Mouse (Mus musculus) limb, embryonic 12.5 days (tissue): ENCODE measurements around the gene Rps16. TPM values are rescaled to one million over a fixed set of nuclear protein-coding genes. Genes with fewer than 3 reads are reported as not detected.
A peak's percentile ranks its signal among the peaks of the same experiment; 100 is the strongest.

Experiments used
- ATAC-seq: fragments of 200-750 bp; cut with Nextera tagmentation; 2 replicates; pipeline ENCODE4 v1.8.0; 2017; ENCODE audit warnings: low read depth, moderate TSS enrichment; ENCODE audit not compliant: insufficient number of reproducible peaks, insufficient read depth, low FRiP score, low TSS enrichment
- H3K27ac ChIP-seq: fragments of 300-500 bp; sonication (generic); 2 replicates; pipeline ENCODE4 v1.5.1; 2016; ENCODE audit warnings: mild to moderate bottlenecking, moderate library complexity
- H3K27me3 ChIP-seq: fragments of 300-500 bp; sonication (generic); 2 replicates; pipeline ENCODE4 v1.6.1; 2016; ENCODE audit warnings: mild to moderate bottlenecking, moderate library complexity
- H3K36me3 ChIP-seq: fragments of 300-500 bp; sonication (generic); 2 replicates; pipeline ENCODE4 v1.6.1; 2016; ENCODE audit warnings: mild to moderate bottlenecking, moderate library complexity
- H3K4me1 ChIP-seq: fragments of 300-500 bp; sonication (generic); replicated peaks from 2 replicates; pipeline ENCODE4 v1.6.1; 2016
- H3K4me2 ChIP-seq: fragments of 300-500 bp; sonication (generic); 2 replicates; pipeline ENCODE4 v1.6.1; 2016; ENCODE audit warnings: mild to moderate bottlenecking, moderate library complexity
- H3K4me3 ChIP-seq: fragments of 300-500 bp; sonication (generic); replicated peaks from 2 replicates; pipeline ENCODE4 v1.5.1; 2016; ENCODE audit warnings: mild to moderate bottlenecking
- H3K9ac ChIP-seq: fragments of 300-500 bp; sonication (generic); replicated peaks from 2 replicates; pipeline ENCODE4 v1.6.1; 2016; ENCODE audit warnings: mild to moderate bottlenecking, moderate library complexity
- H3K9me3 ChIP-seq: fragments of 300-500 bp; sonication (generic); 2 replicates; pipeline ENCODE4 v1.6.1; 2016; ENCODE audit warnings: mild to moderate bottlenecking, moderate library complexity
- WGBS: fragments of 180-500 bp; shearing (Covaris S2); methylation state at CpG from one replicate; pipeline ENCODE4 v1.1.7; 2016; 5-methylcytosine and 5-hydroxymethylcytosine counted together
- polyA plus RNA-seq: library from polyadenylated mRNA; unstranded; fragments of >200 nt; fragmentation: Nextera tagmentation; extraction: Ambion mirVana; gene quantifications from 2 replicates; pipeline ENCODE4 v1.2.1, GENCODE M21; 2016

The Rps16 gene
- polyA plus RNA-seq, 1 experiment from 2014 or later = 915 TPM

DNA sequence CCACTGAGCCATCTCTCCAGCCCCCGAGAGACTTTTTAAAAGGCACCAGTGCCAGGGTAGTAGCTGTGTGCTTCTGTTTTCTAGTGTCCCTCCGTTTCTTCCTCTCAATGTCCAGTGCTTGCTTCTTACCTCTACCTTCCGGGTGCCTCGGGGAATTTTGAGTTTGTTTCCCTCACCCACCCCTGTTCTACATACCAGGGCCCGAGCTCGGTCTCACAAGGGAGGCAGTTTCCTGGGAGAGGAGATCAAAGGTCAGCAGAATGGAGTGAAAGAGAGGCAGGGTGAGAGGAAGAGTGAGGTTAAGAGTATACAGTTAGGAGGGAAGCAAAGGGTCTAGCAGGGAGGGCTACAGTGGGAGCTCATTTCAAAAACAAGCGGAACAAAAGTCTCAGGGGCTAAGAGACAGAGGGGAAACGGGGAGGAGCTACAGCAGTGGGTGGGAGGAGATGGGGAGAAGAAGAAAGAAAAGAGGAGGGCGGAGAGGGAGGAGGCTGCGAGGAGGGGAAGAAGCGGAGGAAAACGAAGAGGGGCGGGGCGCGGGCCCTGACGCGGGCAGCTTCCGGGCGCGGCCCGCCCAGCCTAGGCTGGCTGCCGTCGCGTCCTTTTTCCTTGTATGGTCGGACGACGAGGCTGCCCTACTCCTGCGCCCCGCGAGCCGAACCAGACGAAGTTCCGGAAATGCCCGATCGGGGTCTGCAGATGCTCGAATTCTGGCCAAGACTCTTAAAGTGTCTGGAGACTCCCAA, 24.9 kb downstream of the Rps16 start:
- H3K27ac ChIP-seq = peak overlapping the region; percentile 99

DNA sequence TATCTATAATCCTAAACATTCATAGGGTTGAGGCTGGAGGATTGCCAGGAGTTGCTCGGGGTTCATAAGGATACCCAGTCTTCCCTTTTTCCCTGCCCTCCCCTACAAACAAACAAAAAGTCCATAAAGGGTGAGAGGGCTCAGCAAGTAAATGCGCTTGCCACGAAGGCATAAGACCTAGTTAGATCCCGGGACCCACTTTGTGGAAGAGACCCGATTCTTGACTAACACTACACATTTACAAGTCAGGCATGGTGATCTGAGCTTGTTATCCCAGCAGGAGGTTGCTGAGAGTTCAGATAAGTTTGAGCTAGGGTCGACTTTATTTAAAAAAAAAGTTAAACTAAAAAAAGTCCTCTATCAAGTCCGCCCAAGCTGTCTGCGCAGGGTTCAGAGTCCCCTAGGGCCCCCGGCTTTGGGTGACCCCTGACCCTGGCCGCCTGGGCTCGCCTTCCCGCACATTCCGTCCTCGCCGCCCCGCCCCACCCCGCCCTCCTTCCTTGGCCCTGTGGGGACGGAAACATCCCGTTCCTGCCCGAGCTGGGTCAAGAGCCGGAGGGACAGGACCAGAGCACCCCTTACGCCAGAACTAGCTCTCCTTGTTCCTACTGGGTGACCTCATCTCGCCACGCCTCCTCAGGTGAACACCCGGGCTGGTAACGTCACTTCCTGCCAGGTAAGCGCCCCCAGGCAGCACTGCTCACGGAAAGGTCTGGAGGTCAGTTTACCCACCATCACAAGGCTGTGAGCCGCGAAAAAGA, 25.7 kb downstream of the Rps16 start:
- H3K4me1 ChIP-seq = peaks cover 56% of the 10 kb centered on the region

More for the DNA sequence above, 24.9 kb downstream of the Rps16 start:
- WGBS = 1% methylated on average over 36 of the region's 36 CpGs
- peak overlapping the region; percentile 41 for H3K4me3 ChIP-seq
- peaks cover 55% of the 10 kb centered on the region for H3K4me1 ChIP-seq
- no peaks in the 10 kb centered on the region for H3K27me3 ChIP-seq
- peak overlapping the region; percentile 78 for H3K4me2 ChIP-seq
- no peaks in the 10 kb centered on the region for H3K9me3 ChIP-seq
- ATAC-seq = peak; percentile 43
- peak overlapping the region; percentile 62 for H3K9ac ChIP-seq
- peaks cover 9% of the 10 kb centered on the region for H3K36me3 ChIP-seq

DNA sequence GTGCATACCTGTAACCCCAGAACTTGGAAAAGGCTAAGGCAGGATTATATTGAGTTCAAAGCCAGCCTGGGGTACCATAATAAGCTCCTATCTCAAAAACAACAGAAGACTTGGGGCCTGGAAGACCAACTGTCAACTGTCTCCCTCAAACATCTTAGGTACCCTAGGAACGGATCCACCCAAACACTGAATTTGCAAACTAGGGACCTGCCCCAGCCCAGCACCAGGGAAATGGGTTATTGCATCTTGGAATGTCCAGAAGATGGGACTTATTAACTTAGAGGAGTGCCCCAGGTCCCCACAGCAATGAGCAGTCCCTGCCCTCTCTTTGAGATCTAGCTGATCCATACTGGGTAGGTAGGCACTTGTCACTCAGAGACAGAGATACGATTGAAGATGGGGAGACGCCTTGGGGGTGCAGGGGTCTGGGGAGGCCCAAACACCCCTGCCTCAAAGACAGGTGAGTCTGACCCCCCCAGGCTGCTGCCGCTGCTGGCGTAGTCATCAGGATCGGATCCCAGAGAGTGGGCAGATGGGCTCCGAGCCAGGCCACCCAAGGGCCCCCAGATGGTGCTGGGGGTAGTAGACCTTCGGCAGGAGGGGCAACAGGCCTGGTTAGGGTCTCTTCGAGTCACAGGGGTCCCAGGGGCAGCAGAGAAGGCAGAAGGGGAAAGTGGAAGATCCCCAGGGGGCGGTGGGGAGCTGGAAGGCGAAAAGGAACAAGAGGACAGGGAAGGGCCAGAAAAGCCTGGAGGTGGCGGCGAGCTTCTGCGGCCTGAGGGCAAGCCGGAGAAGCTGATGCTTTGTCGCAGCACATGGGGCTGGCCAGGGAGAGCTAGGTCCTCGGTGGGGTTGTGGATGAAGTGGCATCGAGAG, 27.0 kb downstream of the Rps16 start:
- peaks cover 9% of the 10 kb centered on the region for H3K36me3 ChIP-seq
- H3K27ac ChIP-seq = peak overlapping the region; percentile 89
- 73% methylated on average over 18 of the region's 18 CpGs for WGBS
- peak overlapping the region; percentile 83 for H3K9ac ChIP-seq
- peak overlapping the region; percentile 67 for H3K4me3 ChIP-seq
- no peaks in the 10 kb centered on the region for H3K9me3 ChIP-seq
- ATAC-seq = no peak
- H3K4me1 ChIP-seq = peaks cover 68% of the 10 kb centered on the region
- H3K4me2 ChIP-seq = peak overlapping the region; percentile 93
- no peaks in the 10 kb centered on the region for H3K27me3 ChIP-seq

More for the DNA sequence above, 25.7 kb downstream of the Rps16 start:
- H3K4me3 ChIP-seq = peak overlapping the region; percentile 41
- no peaks in the 10 kb centered on the region for H3K27me3 ChIP-seq
- H3K4me2 ChIP-seq = peak overlapping the region; percentile 78
- H3K36me3 ChIP-seq = peaks cover 9% of the 10 kb centered on the region
- H3K27ac ChIP-seq = peak overlapping the region; percentile 99
- no peak for ATAC-seq
- whole genome bisulfite sequencing = 4% methylated on average over 30 of the region's 30 CpGs
- H3K9me3 ChIP-seq = no peaks in the 10 kb centered on the region
- peak overlapping the region; percentile 62 for H3K9ac ChIP-seq

DNA sequence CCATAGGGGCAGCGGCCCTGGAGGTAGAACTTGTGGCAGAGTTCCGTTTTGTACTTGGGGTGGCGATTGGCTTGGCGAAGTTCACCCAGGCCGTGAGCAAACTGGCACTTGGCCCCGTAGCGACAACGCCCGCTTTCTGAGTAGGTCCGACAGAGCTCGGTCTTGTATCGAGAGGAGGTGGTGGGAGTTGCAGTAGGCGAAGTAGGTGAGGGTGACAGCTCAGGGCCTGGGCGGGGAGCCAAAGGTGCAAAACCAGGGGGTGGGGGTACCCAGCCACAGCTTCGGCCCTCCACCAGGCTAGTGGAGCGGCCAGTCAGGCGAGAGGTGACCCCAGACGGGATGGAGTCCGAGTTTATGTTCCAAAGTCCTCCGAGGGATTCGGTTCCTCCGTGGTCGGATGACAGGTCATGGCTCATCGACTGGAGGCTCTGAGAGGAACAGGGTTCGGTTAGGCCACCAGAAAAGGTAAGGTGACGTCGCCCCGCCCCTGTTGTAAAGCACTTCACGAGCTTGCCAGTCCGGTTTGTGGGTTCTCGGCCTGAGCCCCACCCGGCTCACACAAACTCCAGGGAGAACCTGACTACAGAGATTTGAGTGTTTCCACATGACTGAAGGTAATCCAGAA, 27.7 kb downstream of the Rps16 start:
- Histone ChIP-seq H3K9me3 (no peaks in the 10 kb centered on the region), H3K4me3 (peak overlapping the region; percentile 67), H3K36me3 (peaks cover 9% of the 10 kb centered on the region), H3K4me2 (peak overlapping the region; percentile 93), H3K27me3 (no peaks in the 10 kb centered on the region), H3K9ac (peak overlapping the region; percentile 83), H3K27ac (peak overlapping the region; percentile 89), H3K4me1 (peaks cover 76% of the 10 kb centered on the region)
- WGBS = 36% methylated on average over 32 of the region's 32 CpGs
- ATAC-seq = no peak

DNA sequence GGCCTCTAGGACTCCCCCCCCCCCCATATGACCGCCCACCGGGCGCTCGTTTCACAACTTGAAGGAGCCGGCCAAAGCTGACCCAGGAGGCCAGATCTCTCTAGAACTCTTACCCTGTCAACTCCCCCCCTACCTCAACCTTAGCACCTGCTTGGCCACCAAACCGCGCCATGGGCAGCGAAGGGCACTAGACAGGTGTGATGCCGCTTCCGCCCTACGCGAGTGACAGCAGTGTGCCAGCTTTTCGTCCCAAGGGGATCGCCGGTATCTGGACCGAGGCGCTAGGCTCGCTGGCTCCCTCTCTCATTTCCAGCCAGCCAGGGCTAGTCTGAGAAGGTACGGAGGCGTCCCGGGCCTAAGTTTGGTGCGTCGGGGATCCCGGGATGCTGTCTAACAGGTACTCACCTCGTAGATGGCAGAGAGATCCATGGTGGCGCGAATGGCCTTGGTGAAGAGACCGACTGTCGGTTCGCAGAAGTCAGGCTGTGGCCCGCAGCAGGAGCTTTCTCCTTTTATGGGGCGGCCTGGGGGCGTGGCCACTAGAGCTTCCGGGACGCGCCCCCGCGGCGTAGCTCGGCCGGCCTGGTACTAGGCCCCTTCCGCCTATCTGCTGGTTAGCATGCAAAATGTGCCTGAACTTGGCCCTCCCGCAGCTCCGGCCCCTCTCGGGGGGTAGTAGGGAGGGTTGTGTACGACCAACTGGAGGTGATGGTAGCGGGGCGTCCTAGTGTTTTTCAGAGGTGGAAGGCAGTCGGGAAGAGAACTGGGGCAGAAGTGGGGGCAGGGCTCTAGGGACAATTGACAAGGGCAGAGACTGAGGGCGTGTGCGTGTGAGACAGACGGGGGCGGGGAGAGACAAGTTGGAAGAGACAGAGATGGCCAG, 28.6 kb downstream of the Rps16 start:
- peak overlapping the region; percentile 83 for H3K9ac ChIP-seq
- peaks cover 9% of the 10 kb centered on the region for H3K36me3 ChIP-seq
- peak overlapping the region; percentile 89 for H3K27ac ChIP-seq
- H3K4me1 ChIP-seq = peaks cover 72% of the 10 kb centered on the region
- peak overlapping the region; percentile 93 for H3K4me2 ChIP-seq
- WGBS = 2% methylated on average over 53 of the region's 53 CpGs
- peak; percentile 5; the same call in 1 of the 2 replicates for ATAC-seq
- peak overlapping the region; percentile 67 for H3K4me3 ChIP-seq
- no peaks in the 10 kb centered on the region for H3K9me3 ChIP-seq
- no peaks in the 10 kb centered on the region for H3K27me3 ChIP-seq

DNA sequence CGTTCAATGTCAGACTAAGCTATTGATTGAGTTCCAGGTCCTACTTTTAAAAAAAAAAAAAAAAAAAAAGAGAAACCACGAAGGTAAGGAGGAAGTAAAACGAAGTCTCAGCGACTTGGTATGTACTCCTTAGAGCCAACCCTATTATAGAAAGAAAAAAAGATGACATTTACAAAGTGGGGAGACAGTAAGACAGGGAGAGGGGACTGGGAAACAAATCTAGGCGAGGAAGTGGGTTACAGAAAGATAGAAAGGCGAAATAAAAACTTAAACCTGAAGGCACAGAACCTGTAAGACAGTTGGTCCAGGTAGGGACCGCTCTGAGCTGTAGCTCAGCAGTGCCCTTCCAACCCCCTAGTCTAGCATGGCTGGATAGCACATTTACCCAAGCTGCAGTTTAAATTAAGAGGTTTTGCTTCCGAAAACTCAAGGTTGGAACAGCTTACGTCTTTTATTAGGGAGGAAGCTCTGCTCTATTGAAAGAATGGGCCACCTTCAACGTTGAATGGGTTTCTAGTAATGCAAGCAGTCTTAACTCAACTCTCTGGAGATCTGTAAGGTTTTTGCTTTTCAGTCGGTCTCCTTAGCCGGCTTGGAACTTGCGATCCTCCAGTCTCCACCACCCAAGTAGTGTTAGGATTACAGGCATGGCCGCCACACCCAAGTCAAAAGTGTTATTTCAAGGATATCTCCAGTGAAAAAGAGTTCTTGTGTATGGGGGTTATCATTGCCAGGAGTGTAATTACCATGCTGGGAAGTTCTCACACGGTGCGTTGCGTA, 30.0 kb downstream of the Rps16 start, which contains the start of gene Zfp36:
Gene Zfp36 (minus strand): TSS at position 17 of the 780 bp plus-strand sequence.
- ATAC-seq = no peak
- 51% methylated on average over 17 of the region's 17 CpGs for WGBS
- H3K27me3 ChIP-seq = no peaks in the 10 kb centered on the region
- peak within 1 kb of the TSS; percentile 83 for H3K9ac ChIP-seq
- H3K27ac ChIP-seq = peak within 1 kb of the TSS; percentile 99
- no peaks in the 10 kb centered on the region for H3K9me3 ChIP-seq
- H3K4me1 ChIP-seq = peaks cover 70% of the 10 kb centered on the region
- H3K36me3 ChIP-seq = peaks cover 15% of the 10 kb centered on the region
- H3K4me2 ChIP-seq = peak within 1 kb of the TSS; percentile 93
- peak within 1 kb of the TSS; percentile 67 for H3K4me3 ChIP-seq

DNA sequence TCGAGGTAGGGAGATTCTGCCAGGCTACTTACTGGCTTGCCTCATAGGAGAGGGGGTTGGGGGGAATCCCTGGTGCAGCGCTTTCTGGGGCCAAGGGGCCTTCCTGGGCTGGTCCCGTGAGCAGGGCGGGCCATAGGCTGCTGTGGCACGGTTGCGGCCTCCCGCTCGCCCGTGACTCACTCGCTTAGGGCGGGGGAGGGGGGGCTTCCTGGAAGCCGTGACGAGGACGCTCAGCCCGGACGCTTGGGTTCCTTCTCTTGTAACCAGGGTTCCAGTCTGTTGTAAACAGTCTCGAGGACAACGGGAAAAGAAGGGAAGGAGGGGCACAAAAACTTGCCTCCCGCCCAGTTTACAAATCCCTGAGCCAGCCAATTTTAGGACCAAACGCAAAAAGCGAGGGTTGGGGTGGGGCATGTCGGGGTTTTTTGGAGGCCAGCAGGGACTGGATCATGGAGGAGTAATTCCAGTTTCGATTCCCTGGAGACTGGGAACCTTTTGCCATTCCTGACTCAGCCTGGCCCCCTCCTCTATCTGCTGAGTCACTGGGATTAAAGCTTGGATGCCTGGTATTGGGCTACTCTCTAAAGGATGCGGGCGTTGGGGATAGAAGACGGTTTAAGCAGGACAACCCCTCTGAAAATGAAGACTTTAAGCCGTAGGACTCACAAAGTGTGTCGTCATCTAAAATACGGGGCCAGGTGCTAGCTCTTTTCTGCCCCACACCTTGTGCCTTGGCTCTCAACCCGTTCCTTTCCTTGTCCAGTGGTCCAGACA, 30.8 kb downstream of the Rps16 start:
- H3K27ac ChIP-seq = peak overlapping the region; percentile 99
- WGBS = 5% methylated on average over 30 of the region's 30 CpGs
- H3K4me3 ChIP-seq = peak overlapping the region; percentile 38
- no peaks in the 10 kb centered on the region for H3K27me3 ChIP-seq
- H3K9me3 ChIP-seq = no peaks in the 10 kb centered on the region
- H3K4me1 ChIP-seq = peaks cover 67% of the 10 kb centered on the region
- peaks cover 22% of the 10 kb centered on the region for H3K36me3 ChIP-seq
- peak overlapping the region; percentile 63 for H3K9ac ChIP-seq
- 0 out of 2 replicates have a peak, but pooled peaks have one; percentile 13 for ATAC-seq
- H3K4me2 ChIP-seq = peak overlapping the region; percentile 66

DNA sequence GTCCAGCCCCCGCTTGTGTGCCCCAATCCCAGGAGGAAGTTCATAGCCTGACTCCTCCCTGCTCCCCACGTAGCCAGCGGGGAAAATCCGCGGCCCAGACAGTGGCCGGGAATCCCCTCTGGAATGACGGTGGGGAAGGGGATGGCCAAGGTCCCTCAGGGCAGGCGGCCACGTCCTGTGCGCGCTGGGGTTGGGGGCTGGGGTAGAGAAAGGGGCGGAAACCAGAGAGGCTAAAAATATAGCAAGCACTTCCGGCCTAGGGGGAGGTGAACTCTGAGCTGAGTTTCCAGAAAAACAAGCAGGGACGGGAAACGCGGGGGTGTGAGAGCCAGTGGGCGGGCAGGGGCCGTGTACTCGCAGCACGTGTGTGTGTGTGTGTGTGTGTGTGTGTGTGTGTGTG, 31.5 kb downstream of the Rps16 start:
- Histone ChIP-seq H3K4me2 (peak overlapping the region; percentile 66), H3K27me3 (no peaks in the 10 kb centered on the region), H3K9ac (peak overlapping the region; percentile 63), H3K36me3 (peaks cover 24% of the 10 kb centered on the region), H3K9me3 (no peaks in the 10 kb centered on the region), H3K27ac (peak overlapping the region; percentile 99), H3K4me3 (peak overlapping the region; percentile 38), H3K4me1 (peaks cover 63% of the 10 kb centered on the region)
- peak; percentile 61 for ATAC-seq
- under 1% methylated on average over 20 of the region's 20 CpGs for WGBS
